Mouse (Mus musculus): ENCODE data around the gene Prickle3. TPM values are rescaled to one million over a fixed set of nuclear protein-coding genes. Genes with fewer than 3 reads are reported as not detected.
A peak's percentile ranks its signal among the peaks of the same experiment; 100 is the strongest.
"Not testable (repeated sequence)": the region's sequence is repeated elsewhere in the genome, so short reads cannot be mapped to it uniquely, and the experiment has no call there.

The Prickle3 gene
- polyA plus RNA-seq, 1 experiment from 2014 or later, result 2.0 TPM

DNA sequence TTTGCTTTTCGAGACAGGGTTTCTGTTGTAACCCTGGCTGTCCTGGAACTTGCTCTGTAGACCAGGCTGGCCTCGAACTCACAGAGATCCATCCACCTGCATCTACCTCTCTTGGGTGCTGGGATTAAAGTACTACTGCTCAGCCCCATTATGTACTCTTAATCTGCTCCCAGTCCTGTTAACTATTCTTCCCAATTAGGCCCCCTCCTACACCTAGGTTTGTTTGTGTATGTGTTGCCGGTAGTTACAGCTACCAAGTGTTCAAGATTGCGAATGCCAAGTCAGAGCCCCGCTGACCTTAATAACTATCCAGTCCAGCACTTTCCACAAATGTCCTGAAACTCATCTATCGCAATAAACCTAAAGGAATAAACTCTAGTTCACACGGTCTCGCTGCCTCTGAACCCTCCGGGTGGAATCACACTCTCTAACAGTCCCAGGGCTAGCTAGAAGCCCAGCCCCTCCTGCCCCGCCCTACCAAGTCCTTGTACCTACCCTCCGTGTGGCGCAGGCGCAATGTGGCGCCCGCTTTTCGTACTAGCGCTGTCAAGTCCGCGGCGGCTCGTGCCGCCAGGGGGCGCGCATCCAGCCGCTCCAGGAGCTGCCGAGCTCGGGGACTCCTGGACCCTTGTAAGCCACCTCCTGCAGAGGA lies 22.5 kb downstream of the Prickle3 start:
- Histone ChIP-seq H3K4me2 (ENCODE audit: low read depth, low read length) (peak overlapping the region; percentile 32), H3K36me3 (ENCODE audit: control insufficient read depth, insufficient read depth, low read length) (no peaks in the 10 kb centered on the region), H3K4me1 (ENCODE audit: control insufficient read depth, insufficient read depth, low read length) (no peaks in the 10 kb centered on the region), H3K27me3 (ENCODE audit: control insufficient read depth, insufficient read depth, low read length) (no peaks in the 10 kb centered on the region), H3K27ac (ENCODE audit: low read depth, low read length) (no peak overlapping the region), H3K4me3 (ENCODE audit: low read depth, low read length) (peak overlapping the region; percentile 7; the same call in 1 of the 2 replicates), H3K9ac (replicated peaks; ENCODE audit: low read depth, low read length) (no peak overlapping the region), H3K9me3 (ENCODE audit: control insufficient read depth, low read length) (no peaks in the 10 kb centered on the region)
- WGBS, result 17% methylated on average over 27 of the region's 27 CpGs
- ATAC-seq (ENCODE audit: low read depth), result peak; percentile 94

DNA sequence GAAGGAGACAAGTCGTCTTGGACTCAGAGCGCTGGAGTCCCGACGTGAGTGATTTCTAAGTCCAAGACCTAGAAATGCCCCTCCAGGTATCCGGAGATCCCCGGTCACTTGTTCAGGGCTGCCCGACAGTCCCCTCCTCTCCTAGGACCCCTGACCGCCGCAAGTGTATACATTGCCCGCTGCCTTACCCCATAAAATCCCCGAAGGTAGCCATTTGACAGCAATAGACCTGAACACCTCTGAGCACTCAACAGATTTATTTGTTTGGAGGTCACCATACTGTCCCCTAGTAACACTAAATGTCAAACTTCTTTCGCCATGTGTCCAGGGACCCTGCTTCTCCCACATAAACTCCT lies 23.0 kb downstream of the Prickle3 start:
- ATAC-seq (ENCODE audit: low read depth), result peak; percentile 35; the same call in 1 of the 2 replicates
- Histone ChIP-seq H3K4me1 (ENCODE audit: control insufficient read depth, insufficient read depth, low read length) (no peaks in the 10 kb centered on the region), H3K36me3 (ENCODE audit: control insufficient read depth, insufficient read depth, low read length) (no peaks in the 10 kb centered on the region), H3K4me3 (ENCODE audit: low read depth, low read length) (no peak overlapping the region), H3K4me2 (ENCODE audit: low read depth, low read length) (peak overlapping the region; percentile 32), H3K27ac (ENCODE audit: low read depth, low read length) (no peak overlapping the region), H3K27me3 (ENCODE audit: control insufficient read depth, insufficient read depth, low read length) (no peaks in the 10 kb centered on the region), H3K9me3 (ENCODE audit: control insufficient read depth, low read length) (no peaks in the 10 kb centered on the region), H3K9ac (replicated peaks; ENCODE audit: low read depth, low read length) (no peak overlapping the region)
- 17% methylated on average over 12 of the region's 12 CpGs for WGBS

- H3K36me3 ChIP-seq (ENCODE audit: control insufficient read depth, insufficient read depth, low read length), result no peaks in the 10 kb centered on the region
- 76% methylated on average over 13 of the region's 14 CpGs for WGBS
- no peak within 1 kb of the TSS for H3K27ac ChIP-seq (ENCODE audit: low read depth, low read length)
- H3K9me3 ChIP-seq (ENCODE audit: control insufficient read depth, low read length), result no peaks in the 10 kb centered on the region
- ATAC-seq (ENCODE audit: low read depth), result no peak
- H3K4me1 ChIP-seq (ENCODE audit: control insufficient read depth, insufficient read depth, low read length), result no peaks in the 10 kb centered on the region
- H3K27me3 ChIP-seq (ENCODE audit: control insufficient read depth, insufficient read depth, low read length), result no peaks in the 10 kb centered on the region
- peak within 1 kb of the TSS; percentile 32 for H3K4me2 ChIP-seq (ENCODE audit: low read depth, low read length)
- H3K9ac ChIP-seq (replicated peaks; ENCODE audit: low read depth, low read length), result no peak within 1 kb of the TSS
- H3K4me3 ChIP-seq (ENCODE audit: low read depth, low read length), result no peak within 1 kb of the TSS
These were observed 23.8 kb downstream of the Prickle3 start, which contains the start of gene Magix for GRCm38 (mm10) chrX:7680864-7681263. Gene Magix, minus strand, starts transcription at chrX:7681251.

- Histone ChIP-seq H3K4me3 (ENCODE audit: low read depth, low read length) (no peak overlapping the region), H3K4me2 (ENCODE audit: low read depth, low read length) (no peak overlapping the region), H3K9me3 (ENCODE audit: control insufficient read depth, low read length) (no peaks in the 10 kb centered on the region), H3K27me3 (ENCODE audit: control insufficient read depth, insufficient read depth, low read length) (no peaks in the 10 kb centered on the region), H3K36me3 (ENCODE audit: control insufficient read depth, insufficient read depth, low read length) (no peaks in the 10 kb centered on the region), H3K4me1 (ENCODE audit: control insufficient read depth, insufficient read depth, low read length) (no peaks in the 10 kb centered on the region), H3K27ac (ENCODE audit: low read depth, low read length) (no peak overlapping the region), H3K9ac (replicated peaks; ENCODE audit: low read depth, low read length) (no peak overlapping the region)
- WGBS, result 100% methylated on average over 2 of the region's 2 CpGs
- no peak for ATAC-seq (ENCODE audit: low read depth)
These were observed 31.3 kb downstream of the Prickle3 start for GRCm38 (mm10) chrX:7688321-7688720.

DNA sequence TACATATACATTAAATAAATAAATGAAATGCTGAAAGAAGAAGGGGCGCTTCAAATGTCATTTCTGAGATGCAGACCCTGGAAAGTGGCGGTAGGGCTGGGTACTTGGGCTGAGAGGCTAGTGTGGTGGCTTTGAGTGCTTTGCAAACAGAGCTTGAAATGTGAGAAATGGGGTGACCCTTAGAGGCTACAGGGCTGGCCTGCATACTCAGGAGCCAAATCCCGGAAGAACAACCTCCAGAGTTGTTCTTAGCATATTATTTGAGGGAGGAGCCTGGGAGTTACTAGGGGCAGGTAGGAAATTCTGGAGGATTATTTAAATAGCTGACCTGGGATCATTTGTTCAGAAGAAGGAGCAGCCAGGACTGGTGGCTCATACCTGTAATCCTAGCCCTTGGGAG lies 33.4 kb downstream of the Prickle3 start:
- H3K27ac ChIP-seq (ENCODE audit: low read depth, low read length), result no peak overlapping the region
- H3K27me3 ChIP-seq (ENCODE audit: control insufficient read depth, insufficient read depth, low read length), result no peaks in the 10 kb centered on the region
- 66% methylated on average over 3 of the region's 3 CpGs for WGBS
- no peaks in the 10 kb centered on the region for H3K4me1 ChIP-seq (ENCODE audit: control insufficient read depth, insufficient read depth, low read length)
- H3K36me3 ChIP-seq (ENCODE audit: control insufficient read depth, insufficient read depth, low read length), result no peaks in the 10 kb centered on the region
- no peak for ATAC-seq (ENCODE audit: low read depth)
- H3K9me3 ChIP-seq (ENCODE audit: control insufficient read depth, low read length), result no peaks in the 10 kb centered on the region
- no peak overlapping the region for H3K9ac ChIP-seq (replicated peaks; ENCODE audit: low read depth, low read length)
- H3K4me3 ChIP-seq (ENCODE audit: low read depth, low read length), result no peak overlapping the region
- no peak overlapping the region for H3K4me2 ChIP-seq (ENCODE audit: low read depth, low read length)

DNA sequence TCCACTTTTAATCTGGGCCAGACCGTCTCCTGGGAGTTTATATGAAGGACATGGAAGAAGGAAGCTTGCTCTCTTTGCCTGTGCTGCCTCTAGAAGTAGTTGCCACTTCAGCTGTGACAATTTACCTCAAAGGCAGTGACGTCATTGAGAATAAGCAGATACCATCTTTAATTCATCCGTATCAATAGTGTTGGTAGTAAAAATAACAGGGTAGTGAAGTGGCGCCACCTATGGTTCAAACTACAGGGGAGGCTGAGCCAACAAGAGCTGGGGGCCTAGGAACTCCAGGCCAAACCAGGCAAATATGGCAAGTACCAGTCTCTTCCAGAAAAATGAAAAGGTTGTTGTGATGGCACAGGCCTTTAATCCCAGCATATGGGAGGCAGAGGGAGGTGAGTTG lies 35.8 kb downstream of the Prickle3 start:
- H3K36me3 ChIP-seq (ENCODE audit: control insufficient read depth, insufficient read depth, low read length), result no peaks in the 10 kb centered on the region
- H3K4me1 ChIP-seq (ENCODE audit: control insufficient read depth, insufficient read depth, low read length), result 0 out of 2 replicates have a peak, but pooled peaks cover 2% of the 10 kb centered on the region
- no peak overlapping the region for H3K9ac ChIP-seq (replicated peaks; ENCODE audit: low read depth, low read length)
- H3K4me2 ChIP-seq (ENCODE audit: low read depth, low read length), result no peak overlapping the region
- H3K27ac ChIP-seq (ENCODE audit: low read depth, low read length), result no peak overlapping the region
- WGBS, result 33% methylated on average over 4 of the region's 4 CpGs
- H3K4me3 ChIP-seq (ENCODE audit: low read depth, low read length), result no peak overlapping the region
- H3K27me3 ChIP-seq (ENCODE audit: control insufficient read depth, insufficient read depth, low read length), result no peaks in the 10 kb centered on the region
- no peak for ATAC-seq (ENCODE audit: low read depth)
- no peaks in the 10 kb centered on the region for H3K9me3 ChIP-seq (ENCODE audit: control insufficient read depth, low read length)

- no peak overlapping the region for H3K9ac ChIP-seq (replicated peaks; ENCODE audit: low read depth, low read length)
- H3K27ac ChIP-seq (ENCODE audit: low read depth, low read length), result no peak overlapping the region
- H3K4me3 ChIP-seq (ENCODE audit: low read depth, low read length), result no peak overlapping the region
- H3K4me2 ChIP-seq (ENCODE audit: low read depth, low read length), result peak overlapping the region; percentile 29; the same call in 1 of the 2 replicates
- H3K9me3 ChIP-seq (ENCODE audit: control insufficient read depth, low read length), result no peaks in the 10 kb centered on the region
- no peaks in the 10 kb centered on the region for H3K27me3 ChIP-seq (ENCODE audit: control insufficient read depth, insufficient read depth, low read length)
- no peaks in the 10 kb centered on the region for H3K36me3 ChIP-seq (ENCODE audit: control insufficient read depth, insufficient read depth, low read length)
- WGBS, result 32% methylated on average over 6 of the region's 6 CpGs
- 0 out of 2 replicates have a peak, but pooled peaks cover 2% of the 10 kb centered on the region for H3K4me1 ChIP-seq (ENCODE audit: control insufficient read depth, insufficient read depth, low read length)
- ATAC-seq (ENCODE audit: low read depth), result peak; percentile 44; the same call in 1 of the 2 replicates
These were observed 39.5 kb downstream of the Prickle3 start for GRCm38 (mm10) chrX:7696520-7696919.

- H3K4me2 ChIP-seq (ENCODE audit: low read depth, low read length), result peak within 1 kb of the TSS; percentile 51
- peak within 1 kb of the TSS; percentile 48 for H3K4me3 ChIP-seq (ENCODE audit: low read depth, low read length)
- peak within 1 kb of the TSS; percentile 45 for H3K9ac ChIP-seq (replicated peaks; ENCODE audit: low read depth, low read length)
- H3K4me1 ChIP-seq (ENCODE audit: control insufficient read depth, insufficient read depth, low read length), result 0 out of 2 replicates have a peak, but pooled peaks cover 2% of the 10 kb centered on the region
- ATAC-seq (ENCODE audit: low read depth), result peak; percentile 96
- H3K36me3 ChIP-seq (ENCODE audit: control insufficient read depth, insufficient read depth, low read length), result no peaks in the 10 kb centered on the region
- H3K27ac ChIP-seq (ENCODE audit: low read depth, low read length), result no peak within 1 kb of the TSS
- WGBS, result 13% methylated on average over 33 of the region's 33 CpGs
- H3K9me3 ChIP-seq (ENCODE audit: control insufficient read depth, low read length), result no peaks in the 10 kb centered on the region
- H3K27me3 ChIP-seq (ENCODE audit: control insufficient read depth, insufficient read depth, low read length), result no peaks in the 10 kb centered on the region
These were observed 39.9 kb downstream of the Prickle3 start, which contains the start of gene Gpkow for GRCm38 (mm10) chrX:7696954-7697381. Gene Gpkow, plus strand, starts transcription at chrX:7697131.

DNA sequence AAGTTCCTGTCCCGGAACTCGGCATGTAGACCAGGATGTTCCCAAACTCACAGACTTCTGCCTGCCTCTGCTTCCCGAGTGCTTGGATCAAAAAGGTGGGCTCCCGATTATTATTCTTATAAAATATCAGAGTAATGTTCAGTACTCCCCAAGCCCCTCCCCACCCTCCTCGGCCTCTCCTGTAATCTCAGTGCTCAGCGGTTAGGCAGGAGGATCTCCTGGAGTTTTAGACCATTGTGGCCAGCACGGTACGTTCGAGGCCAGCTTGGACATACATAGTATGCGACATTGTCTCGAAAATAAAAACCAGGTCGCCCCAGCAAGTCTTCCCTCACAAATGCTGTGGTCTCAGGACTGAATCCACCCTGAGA lies 56.7 kb downstream of the Prickle3 start:
- Histone ChIP-seq H3K4me3 (ENCODE audit: low read depth, low read length) (peak overlapping the region; percentile 24), H3K4me2 (ENCODE audit: low read depth, low read length) (peak overlapping the region; percentile 42; the same call in 1 of the 2 replicates)
- not testable (repeated sequence) for H3K4me1 ChIP-seq (ENCODE audit: control insufficient read depth, insufficient read depth, low read length); H3K36me3 ChIP-seq (ENCODE audit: control insufficient read depth, insufficient read depth, low read length); H3K27me3 ChIP-seq (ENCODE audit: control insufficient read depth, insufficient read depth, low read length); ATAC-seq (ENCODE audit: low read depth); H3K27ac ChIP-seq (ENCODE audit: low read depth, low read length); H3K9ac ChIP-seq (replicated peaks; ENCODE audit: low read depth, low read length); H3K9me3 ChIP-seq (ENCODE audit: control insufficient read depth, low read length)
- WGBS, result 25% methylated on average over 5 of the region's 12 CpGs
